Mouse (Mus musculus): ENCODE data around the gene Zfpl1.

The Zfpl1 gene

DNA sequence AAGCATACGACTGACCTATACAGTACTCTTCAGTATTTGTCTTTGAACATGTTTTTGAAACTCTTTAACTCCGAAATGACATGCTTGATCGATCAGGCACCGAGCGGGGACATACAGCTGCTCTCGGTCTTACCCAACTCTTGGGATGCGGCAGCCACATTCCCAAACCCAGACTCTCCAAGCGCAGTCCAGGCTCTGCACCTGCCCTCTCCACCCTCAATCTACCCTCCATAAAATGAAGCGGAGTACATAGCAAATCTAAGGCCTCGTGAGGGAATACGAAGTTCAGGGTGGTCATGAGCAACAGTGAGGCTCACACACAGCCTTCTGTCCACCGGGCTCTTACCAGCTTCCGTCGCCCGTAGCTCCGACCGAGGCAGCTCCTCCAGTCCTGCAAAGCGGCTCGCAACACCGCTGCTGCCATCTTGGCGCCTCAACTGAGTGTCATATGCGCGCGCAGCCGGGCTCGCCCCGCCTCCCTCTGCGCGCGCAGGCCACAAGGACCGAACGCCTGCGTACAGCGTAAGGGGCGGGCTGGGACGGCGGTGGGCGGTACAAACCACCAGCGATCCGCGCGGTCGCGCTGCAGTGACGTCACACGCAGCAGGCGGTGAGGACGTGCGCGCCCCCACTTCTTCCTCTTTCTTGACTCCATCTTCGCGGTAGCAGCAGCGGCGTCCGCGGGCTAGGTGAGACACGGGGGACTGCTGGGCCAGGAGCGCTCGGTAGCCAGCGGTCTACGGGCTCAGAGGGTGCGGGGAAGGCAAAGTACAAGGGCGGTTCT is 27.3 kb downstream of the Zfpl1 start, which contains the start of the genes Mrpl49 and Fau:
Gene Mrpl49 (minus strand): TSS at position 473 of the 784 bp plus-strand sequence.
Gene Fau (plus strand): TSS at position 532 of the 784 bp plus-strand sequence.
- DNase-seq (ENCODE audit: low read depth): peak; percentile 100

DNA sequence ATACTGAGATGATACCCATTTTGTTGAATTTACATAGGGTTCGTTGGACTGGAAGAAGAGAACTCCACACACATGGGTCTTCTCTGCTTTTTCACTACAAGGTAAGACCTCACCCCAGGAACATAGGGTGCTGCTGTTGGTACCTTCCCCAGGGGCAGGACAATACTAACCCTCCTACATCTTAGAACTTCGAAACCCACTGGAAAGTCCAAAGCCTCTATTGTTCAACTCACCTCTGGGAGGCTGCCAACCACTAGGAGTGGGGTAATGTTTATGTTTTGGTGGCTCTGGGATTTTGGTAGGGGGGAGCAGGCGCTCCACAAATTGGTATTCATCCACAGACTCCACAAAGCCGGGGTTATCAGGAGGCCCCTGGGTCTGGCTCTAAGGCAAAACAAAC is 28.1 kb downstream of the Zfpl1 start:
- no peak for DNase-seq (ENCODE audit: low read depth)

GRCm38 (mm10) chr19:6054296-6054695 is 30.5 kb downstream of the Zfpl1 start:
- DNase-seq (ENCODE audit: low read depth): no peak

GRCm38 (mm10) chr19:6052516-6052915 is 32.2 kb downstream of the Zfpl1 start:
- DNase-seq (ENCODE audit: low read depth): no peak

DNA sequence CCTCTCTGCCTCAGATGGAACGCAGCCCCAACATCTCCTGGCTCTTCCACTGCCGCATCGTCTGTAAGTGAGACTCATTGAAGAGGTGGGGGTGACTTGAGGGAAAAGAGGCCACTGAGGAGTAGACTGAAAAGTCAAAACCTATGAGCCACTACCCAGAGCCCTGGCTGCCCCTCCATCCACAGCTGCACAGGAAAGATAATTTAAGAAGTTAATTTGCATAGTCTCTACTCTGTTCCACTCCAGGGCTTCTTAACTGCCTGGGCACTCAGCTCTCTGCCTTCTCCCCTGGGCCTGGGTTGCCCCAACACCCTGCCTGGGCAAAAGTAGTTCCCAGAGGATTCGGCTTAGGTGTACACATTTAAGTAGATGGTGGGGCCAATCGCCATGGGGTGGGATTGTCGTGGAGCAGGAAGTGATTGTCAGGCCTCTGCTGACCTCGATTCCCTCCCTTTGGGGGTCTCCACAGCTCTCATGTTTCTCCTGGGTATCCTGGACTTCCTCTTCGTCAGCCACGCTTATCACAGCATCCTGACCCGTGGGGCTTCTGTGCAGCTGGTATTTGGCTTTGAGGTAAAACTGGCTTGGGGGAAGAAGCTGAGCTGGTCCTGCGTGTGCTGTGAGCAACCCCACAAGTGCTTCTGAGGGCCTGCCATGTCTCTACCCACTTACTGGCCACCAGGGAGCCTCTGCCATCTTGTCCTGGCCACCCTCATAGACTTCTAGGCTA is 35.9 kb downstream of the Zfpl1 start:
- DNase-seq (ENCODE audit: low read depth): no peak

DNA sequence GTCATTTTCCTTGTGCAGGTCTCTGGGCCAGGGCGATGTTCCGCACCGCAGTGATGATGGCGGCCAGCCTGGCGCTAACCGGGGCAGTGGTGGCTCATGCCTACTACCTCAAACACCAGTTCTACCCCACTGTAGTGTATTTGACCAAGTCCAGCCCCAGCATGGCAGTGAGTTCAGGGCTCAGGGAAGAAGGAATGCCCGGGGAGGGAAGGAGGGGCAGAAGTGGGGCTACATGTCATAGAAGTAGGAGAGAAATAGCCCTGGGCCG is 36.9 kb downstream of the Zfpl1 start:
- no peak for DNase-seq (ENCODE audit: low read depth)

- peak; percentile 62 for DNase-seq (ENCODE audit: low read depth)
These were observed 37.4 kb downstream of the Zfpl1 start for GRCm38 (mm10) chr19:6047154-6047898.

GRCm38 (mm10) chr19:6046294-6047153 is 38.2 kb downstream of the Zfpl1 start, which contains the start of gene Syvn1:
Gene Syvn1 (plus strand): TSS chr19:6046576.
- peak; percentile 95 for DNase-seq (ENCODE audit: low read depth)

DNA sequence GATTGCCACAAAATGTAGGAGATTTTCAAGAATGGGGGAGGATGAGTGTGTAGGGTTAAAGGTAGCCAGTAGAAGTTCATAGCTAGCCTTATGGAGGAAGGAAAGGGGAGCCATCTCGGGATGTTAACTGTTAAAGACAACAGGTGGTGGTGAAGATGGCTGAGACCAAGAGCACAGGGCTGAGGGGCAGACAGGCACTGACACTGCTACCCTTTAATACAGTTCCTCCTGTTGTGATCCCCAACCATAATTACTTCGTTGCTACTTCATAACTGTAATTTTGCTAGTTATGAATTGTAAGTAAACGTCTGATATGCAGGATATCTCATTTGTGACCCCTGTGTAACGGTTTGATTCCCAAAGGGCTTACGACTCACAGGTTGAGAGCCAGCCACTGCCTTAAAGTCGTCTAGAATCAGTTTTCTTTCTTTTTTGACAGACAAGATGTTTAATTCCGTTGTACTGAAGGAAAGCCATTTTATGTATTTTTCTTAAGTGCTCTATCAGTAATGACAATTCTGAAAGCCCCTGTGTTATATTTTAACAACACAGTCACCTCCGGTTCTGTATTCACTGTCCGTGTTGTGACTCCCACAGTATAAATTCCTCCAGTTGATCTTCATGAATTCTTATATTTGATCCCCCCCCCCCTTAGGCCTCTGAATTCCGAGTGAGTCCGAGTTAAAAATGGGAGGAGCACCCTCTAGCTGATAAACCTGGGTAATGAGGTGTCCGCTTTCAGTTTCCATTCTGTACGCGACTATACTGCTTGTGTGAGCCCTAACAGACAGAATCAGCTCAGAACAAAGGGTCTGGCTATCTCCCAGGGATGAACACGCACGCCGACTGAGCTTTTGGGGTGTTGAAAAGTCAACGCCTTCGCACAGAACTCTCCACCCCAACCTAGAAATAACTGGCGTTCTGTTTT is 39.1 kb downstream of the Zfpl1 start:
- DNase-seq (ENCODE audit: low read depth): no peak

DNA sequence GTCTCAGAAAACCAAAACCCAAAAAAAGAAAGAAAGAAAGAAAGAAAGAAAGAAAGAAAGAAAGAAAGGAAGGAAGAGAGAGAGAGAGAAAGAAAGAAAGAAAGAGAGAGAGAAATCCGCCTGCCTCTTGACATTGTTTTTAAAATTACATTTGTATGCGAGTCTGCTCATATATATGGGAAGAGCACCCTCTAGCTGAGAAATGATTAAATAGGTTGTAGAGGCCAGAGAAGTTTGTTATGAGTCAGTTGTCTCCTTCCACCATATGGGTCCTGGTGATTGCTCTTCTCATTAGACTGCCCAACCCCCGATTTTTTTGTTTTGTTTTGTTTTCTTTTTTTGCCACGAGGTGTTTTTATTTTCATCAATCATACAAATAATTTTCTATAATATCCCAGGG is 40.7 kb downstream of the Zfpl1 start:
- DNase-seq (ENCODE audit: low read depth): peak; percentile 81

DNA sequence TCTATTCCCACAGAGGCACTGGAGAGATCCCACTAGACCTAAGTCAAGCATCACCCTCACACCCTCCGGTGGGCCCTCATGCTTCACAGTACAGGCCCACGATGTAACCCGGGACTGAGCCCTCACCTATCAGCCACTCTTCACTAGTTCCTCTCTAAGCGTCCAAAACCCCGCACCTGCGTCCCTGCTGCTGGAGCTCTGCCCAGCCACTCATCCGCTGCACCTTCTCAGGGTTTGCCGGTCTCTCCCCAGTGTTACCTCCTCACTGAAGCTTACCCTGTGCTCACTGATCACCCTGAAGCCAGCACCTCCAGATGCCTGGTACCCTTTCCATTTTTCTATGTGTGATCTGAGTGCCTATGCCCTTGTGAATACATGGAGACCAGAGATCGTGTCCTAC is 42.5 kb downstream of the Zfpl1 start:
- DNase-seq (ENCODE audit: low read depth): no peak

DNA sequence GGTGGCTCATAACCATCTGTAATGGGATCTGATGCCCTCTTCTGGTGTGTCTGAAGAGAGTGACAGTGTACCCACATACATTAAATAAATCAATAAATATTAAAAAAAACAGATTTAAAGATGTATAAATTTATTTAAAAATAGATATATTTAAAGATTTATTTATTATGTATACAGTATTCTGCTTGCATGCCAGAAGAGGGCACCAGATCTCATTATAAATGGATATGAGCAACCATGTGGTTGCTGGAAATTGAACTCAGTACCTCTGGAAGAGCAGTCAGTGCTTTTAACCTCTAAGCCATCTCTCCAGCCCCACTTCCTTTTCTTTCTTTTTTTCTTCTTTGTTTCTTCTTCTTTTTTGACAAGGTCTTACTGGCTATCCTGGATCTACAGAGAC is 44.8 kb downstream of the Zfpl1 start:
- peak; percentile 43 for DNase-seq (ENCODE audit: low read depth)

- DNase-seq (ENCODE audit: low read depth): no peak
These were observed 46.4 kb downstream of the Zfpl1 start for GRCm38 (mm10) chr19:6038326-6038725.

DNA sequence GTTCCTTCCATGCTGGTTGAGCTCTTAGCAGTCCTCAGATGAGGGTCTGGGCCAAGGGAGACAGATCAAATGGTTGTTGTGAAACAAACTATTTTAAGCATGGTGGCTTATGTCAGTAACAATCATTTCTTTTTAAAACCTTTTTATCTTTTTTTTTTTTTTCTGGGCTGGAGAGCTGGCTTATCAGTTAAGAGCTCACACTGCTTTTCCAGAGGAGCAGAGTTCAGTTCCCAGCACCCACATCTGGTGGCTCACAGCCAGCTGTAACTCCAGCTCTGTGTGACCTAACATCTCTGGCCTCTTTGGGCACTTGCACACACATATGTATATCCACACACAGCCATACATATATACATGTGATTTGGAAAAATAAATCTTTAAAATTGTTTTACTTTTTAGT is 47.1 kb downstream of the Zfpl1 start:
- no peak for DNase-seq (ENCODE audit: low read depth)

DNA sequence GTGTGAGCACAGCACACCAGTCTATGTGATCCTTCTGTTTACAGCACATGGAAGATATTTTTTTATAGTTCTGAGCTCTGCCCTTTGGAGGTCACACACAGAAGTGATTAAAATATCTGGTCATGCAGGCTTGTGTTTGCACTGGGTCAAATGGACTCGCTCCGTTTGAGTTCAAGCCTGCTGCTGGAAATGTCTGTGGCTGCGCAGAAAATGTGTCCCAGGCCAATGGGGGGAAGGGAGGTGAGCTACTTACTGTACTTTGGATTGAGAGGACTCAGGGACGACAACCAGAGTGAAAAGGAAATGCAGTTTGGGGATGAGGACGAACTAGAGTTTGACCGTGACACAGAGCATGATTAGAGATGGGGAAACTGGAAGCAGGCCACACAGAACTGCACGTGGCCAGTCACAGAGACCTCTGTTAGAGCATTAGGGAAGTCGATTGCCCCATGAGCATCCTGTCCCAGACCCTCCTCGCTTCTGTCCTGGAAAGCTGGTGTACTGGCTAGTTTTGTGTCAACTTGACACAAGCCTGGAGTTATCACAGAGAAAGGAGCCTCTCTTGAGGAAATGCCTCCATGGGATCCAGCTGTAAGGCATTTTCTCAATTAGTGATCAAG is 48.7 kb downstream of the Zfpl1 start:
- DNase-seq (ENCODE audit: low read depth): no peak
